23 mouse cellular contexts compared by ENCODE assay signal in the genomic region with DNA sequence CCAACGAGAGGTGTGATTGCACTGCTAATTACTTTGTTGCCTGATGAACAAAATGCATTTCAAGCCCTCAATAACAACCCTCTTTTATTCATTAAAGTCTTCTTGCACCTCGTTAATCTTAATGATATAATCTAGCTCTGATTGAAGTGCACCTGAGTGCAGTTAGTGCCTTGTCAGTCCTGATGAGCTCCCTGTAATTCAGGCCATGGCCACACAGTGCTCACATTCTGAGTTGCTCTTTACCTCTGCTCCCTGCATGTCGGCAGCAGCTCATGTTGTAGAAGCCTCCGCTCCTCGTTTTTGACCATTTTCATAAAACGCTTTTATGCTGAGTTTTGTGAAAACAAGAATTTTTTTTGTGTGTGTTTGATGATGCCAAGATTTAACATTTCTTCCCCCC. TPM values are rescaled to one million over a fixed set of nuclear protein-coding genes. Genes with fewer than 3 reads are reported as not detected.
DNase-seq lines count a peak whose midpoint lies in the region; ATAC-seq and TF ChIP-seq lines count a peak whose summit lies in the region.
"Had no signal": no experiment of that assay in that cellular context is flagged by ENCODE, and none has a peak within 500 bp of the region (broad histone marks: within the 10 kb centered on the region; RNA-seq: fewer than 3 reads in every experiment).

No protein-coding gene starts in this region.

- no peak overlapping the region for H3K9ac ChIP-seq in forebrain, embryonic 14.5 days (ENCODE audit: low read length)
- no peak overlapping the region for H3K9ac ChIP-seq in forebrain, embryonic 15.5 days (replicated peaks)
- H3K9ac ChIP-seq: embryonic facial prominence, embryonic 15.5 days; hindbrain, embryonic 13.5 days had no signal

- no peak overlapping the region for H3K4me2 ChIP-seq in forebrain, embryonic 14.5 days (ENCODE audit: low read length)
- no peak overlapping the region for H3K4me2 ChIP-seq in forebrain, embryonic 15.5 days (replicated peaks)
- H3K4me2 ChIP-seq: embryonic facial prominence, embryonic 15.5 days; hindbrain, embryonic 13.5 days had no signal

- no peaks in the 10 kb centered on the region for H3K4me1 ChIP-seq in forebrain, embryonic 14.5 days (ENCODE audit: control insufficient read depth, insufficient read depth, low read length)
- H3K4me1 ChIP-seq in forebrain, embryonic 15.5 days, result no peaks in the 10 kb centered on the region
- H3K4me1 ChIP-seq: forebrain, embryonic 10.5 days; heart, embryonic 10.5 days; hindbrain, embryonic 13.5 days had no signal

- H3K4me3 ChIP-seq in forebrain, embryonic 14.5 days (ENCODE audit: low read depth, low read length), result no peak overlapping the region
- no peak overlapping the region for H3K4me3 ChIP-seq in forebrain, embryonic 15.5 days
- H3K4me3 ChIP-seq in layer of hippocampus, adult 2 months, result no peak overlapping the region
- H3K4me3 ChIP-seq: embryonic facial prominence, embryonic 15.5 days; erythroblast, embryonic 14.5 days; forebrain, embryonic 10.5 days; heart, embryonic 10.5 days; hindbrain, embryonic 13.5 days had no signal

- no peak overlapping the region for H3K27ac ChIP-seq in forebrain, embryonic 14.5 days (ENCODE audit: low read depth, low read length)
- no peak overlapping the region for H3K27ac ChIP-seq in forebrain, embryonic 15.5 days (replicated peaks)
- H3K27ac ChIP-seq in layer of hippocampus, adult 2 months, result no peak overlapping the region
- H3K27ac ChIP-seq: embryonic facial prominence, embryonic 15.5 days; forebrain, embryonic 10.5 days; heart, embryonic 10.5 days; hindbrain, embryonic 13.5 days had no signal

- DNase-seq in forebrain, embryonic 14.5 days (ENCODE audit: low spot score), result peak; percentile 27
- DNase-seq in layer of hippocampus, adult 2 months (ENCODE audit: low spot score in 2 of 2), result no peak
- DNase-seq in layer of hippocampus, postnatal 10 days (ENCODE audit: low spot score in 2 of 2), result no peak
- DNase-seq in retina, embryonic 14.5 days (ENCODE audit: low spot score), result peak; percentile 2
- no peak for DNase-seq in retina, postnatal 1 day
- DNase-seq in spleen, adult 12 weeks (ENCODE audit: low spot score), result no peak
- DNase-seq: adrenal gland, postnatal 10 days; cerebellum, adult 18-20 months; cerebellum, adult 9-11 months; cerebellum, postnatal 36 days; gastrocnemius, postnatal 10 days; heart, adult 18-20 months; heart, postnatal 10 days; heart, postnatal 4 days had no signal

- ATAC-seq in forebrain, embryonic 14.5 days, result no peak
- ATAC-seq in forebrain, embryonic 15.5 days (replicated peaks), result no peak

- H3K9me3 ChIP-seq in forebrain, embryonic 14.5 days (replicated peaks; ENCODE audit: control insufficient read depth, low read length), result no peaks in the 10 kb centered on the region
- H3K9me3 ChIP-seq in forebrain, embryonic 15.5 days, result no peaks in the 10 kb centered on the region
- H3K9me3 ChIP-seq: embryonic facial prominence, embryonic 15.5 days; forebrain, embryonic 10.5 days; heart, embryonic 10.5 days; hindbrain, embryonic 13.5 days had no signal

- H3K27me3 ChIP-seq in forebrain, embryonic 14.5 days (replicated peaks; ENCODE audit: control insufficient read depth, insufficient read depth, low read length), result no peaks in the 10 kb centered on the region
- no peaks in the 10 kb centered on the region for H3K27me3 ChIP-seq in forebrain, embryonic 15.5 days
- H3K27me3 ChIP-seq: embryonic facial prominence, embryonic 15.5 days; hindbrain, embryonic 13.5 days had no signal

- H3K36me3 ChIP-seq in forebrain, embryonic 14.5 days (ENCODE audit: control insufficient read depth, insufficient read depth, low read length), result no peaks in the 10 kb centered on the region
- H3K36me3 ChIP-seq in forebrain, embryonic 15.5 days, result no peaks in the 10 kb centered on the region
- H3K36me3 ChIP-seq: embryonic facial prominence, embryonic 15.5 days; forebrain, embryonic 10.5 days; heart, embryonic 10.5 days; hindbrain, embryonic 13.5 days had no signal

- 37% methylated on average over 6 of the region's 6 CpGs for WGBS in forebrain, embryonic 14.5 days
- WGBS in forebrain, embryonic 15.5 days, result 49% methylated on average over 6 of the region's 6 CpGs

- TF ChIP-seq CTCF in layer of hippocampus, adult 2 months (conservative IDR thresholded peaks at IDR 0.05), result peak; percentile 52

RNA-seq across cellular contexts. Expression of a gene that starts 16.2 kb away (rescaled TPM):
- 9.8 and 12.8 TPM in 2 replicates for polyA plus RNA-seq in forebrain, embryonic 14.5 days (2014; fragmentation: Nextera tagmentation; extraction: Ambion mirVana)
- 22.9 and 24.2 TPM in 2 replicates for polyA plus RNA-seq in forebrain, embryonic 15.5 days (2015; fragmentation: Nextera tagmentation; extraction: Ambion mirVana)
- total RNA-seq in layer of hippocampus, adult 2 months (2021), result 10 to 100 TPM; 14.1 to 16.0 TPM
- total RNA-seq in layer of hippocampus, postnatal 10 days (2021), result 10 to 100 TPM; 14.5 to 19.9 TPM

RNA-seq across cellular contexts. Expression of a gene that starts 53.0 kb away (rescaled TPM):
- polyA plus RNA-seq in forebrain, embryonic 14.5 days (2014; fragmentation: Nextera tagmentation; extraction: Ambion mirVana), result not detected in 2 replicates
- not detected in 2 replicates for polyA plus RNA-seq in forebrain, embryonic 15.5 days (2015; fragmentation: Nextera tagmentation; extraction: Ambion mirVana)
- total RNA-seq in layer of hippocampus, adult 2 months (2021), result under 1 TPM; 0.32 to 0.41 TPM
- total RNA-seq in layer of hippocampus, postnatal 10 days (2021), result under 1 TPM; 0.38 to 0.48 TPM
- total RNA-seq: MEL had no signal
- polyA plus RNA-seq: C2C12; embryonic facial prominence, embryonic 11.5 days; erythroblast, embryonic 14.5 days; forebrain, embryonic 10.5 days had no signal

Comparison
In these comparisons a context has a peak if more than half of its experiments do, and no peak if none do; other contexts are left out.
1. DNase-seq: peak in forebrain, embryonic 14.5 days (single experiment) and retina, embryonic 14.5 days (single experiment); none in layer of hippocampus, adult 2 months (0 of 2), layer of hippocampus, postnatal 10 days (0 of 2), retina, postnatal 1 day (single experiment) and spleen, adult 12 weeks (single experiment).